Comparison of ENCODE assay signal across 27 mouse cellular contexts in the genomic region with DNA sequence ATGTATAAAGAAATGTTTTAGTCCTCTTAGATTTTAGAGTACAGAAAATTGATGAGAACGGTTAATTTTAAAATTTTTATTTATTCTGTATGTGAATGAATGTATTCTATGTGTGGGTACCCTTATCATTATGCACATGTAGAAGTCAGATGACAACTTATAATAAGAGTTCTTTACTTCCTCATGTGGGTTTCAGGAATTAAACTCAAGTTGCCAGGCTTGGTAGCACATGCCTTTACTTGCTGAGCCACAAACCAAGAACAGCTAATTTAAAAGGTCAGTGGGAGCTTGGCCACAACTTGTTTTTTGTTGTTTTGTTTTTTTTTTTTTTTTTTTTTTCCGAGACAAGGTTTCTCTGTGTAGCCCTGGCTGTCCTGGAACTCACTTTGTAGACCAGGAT. TPM values are rescaled to one million over a fixed set of nuclear protein-coding genes. Genes with fewer than 3 reads are reported as not detected.
"Had no signal": no experiment of that assay in that cellular context is flagged by ENCODE, and none has a peak within 500 bp of the region (broad histone marks: within the 10 kb centered on the region; RNA-seq: fewer than 3 reads in every experiment).

No protein-coding gene starts in this region.

- H3K27me3 ChIP-seq: heart, embryonic 12.5 days; hindbrain, embryonic 12.5 days; intestine, embryonic 15.5 days; limb, embryonic 12.5 days; liver, embryonic 13.5 days had no signal

- H3K4me3 ChIP-seq: heart, embryonic 10.5 days; heart, embryonic 12.5 days; hindbrain, embryonic 10.5 days; hindbrain, embryonic 12.5 days; intestine, embryonic 15.5 days; layer of hippocampus, adult 2 months; left cerebral cortex, adult 2 months; limb, embryonic 10.5 days; limb, embryonic 12.5 days; liver, embryonic 13.5 days had no signal

- H3K4me2 ChIP-seq: heart, embryonic 12.5 days; hindbrain, embryonic 12.5 days; hindbrain, embryonic 14.5 days; intestine, embryonic 15.5 days; limb, embryonic 12.5 days; liver, embryonic 11.5 days; liver, embryonic 13.5 days had no signal

- DNase-seq: gastrocnemius, postnatal 14 days; gastrocnemius, postnatal 36 days; heart, adult 18-20 months; heart, postnatal 10 days; heart, postnatal 4 days; kidney, adult 18-20 months; kidney, adult 8-10 months; kidney, postnatal 10 days; kidney, postnatal 25 days; kidney, postnatal 4 days; liver; liver, embryonic 13.5 days had no signal

- H3K27ac ChIP-seq: heart, embryonic 10.5 days; hindbrain, embryonic 10.5 days; hindbrain, embryonic 12.5 days; hindbrain, embryonic 14.5 days; intestine, embryonic 15.5 days; layer of hippocampus, adult 2 months; left cerebral cortex, adult 2 months; limb, embryonic 10.5 days; limb, embryonic 12.5 days; liver, embryonic 13.5 days had no signal

- H3K36me3 ChIP-seq: intestine, embryonic 15.5 days had no signal

- ATAC-seq: hindbrain, embryonic 16.5 days; inflammation-experienced regulatory T-cells, adult 6 months; intestine, embryonic 15.5 days; intestine, postnatal 0 days had no signal

- H3K9me3 ChIP-seq: heart, embryonic 10.5 days; heart, embryonic 12.5 days; hindbrain, embryonic 10.5 days; hindbrain, embryonic 12.5 days; intestine, embryonic 15.5 days; limb, embryonic 10.5 days; limb, embryonic 12.5 days; liver, embryonic 13.5 days had no signal

- H3K4me1 ChIP-seq: hindbrain, embryonic 10.5 days; hindbrain, embryonic 12.5 days; intestine, embryonic 15.5 days; limb, embryonic 10.5 days; limb, embryonic 12.5 days; liver, embryonic 13.5 days had no signal

- H3K9ac ChIP-seq: heart, embryonic 12.5 days; hindbrain, embryonic 12.5 days; hindbrain, embryonic 14.5 days; intestine, embryonic 15.5 days; limb, embryonic 12.5 days; liver, embryonic 13.5 days had no signal

RNA-seq across cellular contexts. Expression of a gene that starts 47.3 kb away (rescaled TPM):
- total RNA-seq: gastrocnemius, adult 8-10 months; gastrocnemius, postnatal 36 days had no signal
